Mouse (Mus musculus): ENCODE results near the gene Zfp988.
"Not testable (repeated sequence)": the region's sequence is repeated elsewhere in the genome, so short reads cannot be mapped to it uniquely, and the experiment has no call there.

- not testable (repeated sequence) for TF ChIP-seq CTCF, EP300 (IDR thresholded peaks at IDR 0.05; ENCODE audit: low read depth)
Measured at GRCm38 (mm10) chr4:147275773-147276140, 29.7 kb upstream of the Zfp988 start.
